ENCODE assay signal across 25 mouse cellular contexts in the genomic region with DNA sequence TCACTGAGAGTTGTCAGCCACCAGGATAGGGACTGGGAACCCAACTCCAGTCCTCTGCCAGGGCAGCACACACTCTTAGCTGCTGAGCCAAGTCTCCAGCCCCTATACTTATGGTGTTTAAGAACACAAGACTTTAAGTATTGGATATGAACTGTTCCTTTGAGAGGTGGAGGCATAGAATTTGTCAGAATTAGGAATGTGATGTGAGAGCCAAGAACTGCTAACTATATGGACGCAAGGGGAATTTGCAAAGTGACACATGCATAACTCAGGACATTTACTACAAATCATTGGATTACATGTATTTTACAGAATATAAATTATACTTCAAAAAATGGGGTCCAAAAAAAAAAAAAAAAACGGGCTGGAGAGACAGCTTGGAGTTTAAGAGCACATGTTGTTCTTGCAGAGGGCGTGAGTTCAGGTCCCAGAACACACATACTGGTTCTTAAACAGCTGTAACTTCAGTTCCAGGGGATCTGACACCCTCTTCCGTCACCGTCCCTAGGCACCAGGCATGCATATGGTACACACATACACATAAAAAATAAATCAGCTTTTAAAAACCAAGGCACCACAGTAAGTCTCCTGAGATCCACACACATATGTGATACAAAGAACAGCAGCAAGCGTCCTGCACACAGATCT. TPM values are rescaled to one million over a fixed set of nuclear protein-coding genes. Genes with fewer than 3 reads are reported as not detected.
A peak's percentile ranks its signal among the peaks of the same experiment; 100 is the strongest.
DNase-seq lines count a peak whose midpoint lies in the region; ATAC-seq and TF ChIP-seq lines count a peak whose summit lies in the region.
"Had no signal": no experiment of that assay in that cellular context is flagged by ENCODE, and none has a peak within 500 bp of the region (broad histone marks: within the 10 kb centered on the region; RNA-seq: fewer than 3 reads in every experiment).

No protein-coding gene starts in this region.

- 61% methylated on average over 6 of the region's 6 CpGs for WGBS in kidney, postnatal 0 days
- WGBS in lung, embryonic 16.5 days: 59% methylated on average over 6 of the region's 6 CpGs
- WGBS in embryonic facial prominence, embryonic 15.5 days: 56% methylated on average over 6 of the region's 6 CpGs

- H3K4me3 ChIP-seq in kidney, postnatal 0 days (replicated peaks; ENCODE audit: low read depth, low read length): no peak overlapping the region
- no peak overlapping the region for H3K4me3 ChIP-seq in lung, embryonic 16.5 days (ENCODE audit: low read length)
- no peak overlapping the region for H3K4me3 ChIP-seq in embryonic facial prominence, embryonic 15.5 days (replicated peaks)
- H3K4me3 ChIP-seq: heart, embryonic 10.5 days; heart, embryonic 15.5 days; liver, embryonic 12.5 days; midbrain, embryonic 10.5 days had no signal

- TF ChIP-seq CTCF in kidney, postnatal 0 days (IDR thresholded peaks at IDR 0.05; ENCODE audit: low read depth): no peak

- no peaks in the 10 kb centered on the region for H3K36me3 ChIP-seq in kidney, postnatal 0 days (ENCODE audit: insufficient read depth, low read length)
- H3K36me3 ChIP-seq in lung, embryonic 16.5 days (ENCODE audit: control insufficient read depth, insufficient read depth, low read length): no peaks in the 10 kb centered on the region
- H3K36me3 ChIP-seq in embryonic facial prominence, embryonic 15.5 days: no peaks in the 10 kb centered on the region
- H3K36me3 ChIP-seq: heart, embryonic 15.5 days had no signal

- ATAC-seq in kidney, postnatal 0 days (replicated peaks; ENCODE audit: low FRiP score, low read depth): no peak
- ATAC-seq in lung, embryonic 16.5 days (ENCODE audit: low read depth): peak; percentile 49
- ATAC-seq in embryonic facial prominence, embryonic 15.5 days (ENCODE audit: insufficient number of reproducible peaks, low FRiP score, low TSS enrichment, low read depth): peak; percentile 50; the same call in 1 of the 2 replicates
- ATAC-seq in frontal cortex, adult (ENCODE audit: low TSS enrichment): no peak
- no peak for ATAC-seq in megakaryocyte-erythroid progenitor cell, adult 5-6 weeks (replicated peaks; ENCODE audit: low FRiP score, low TSS enrichment, poor library complexity, severe bottlenecking)
- ATAC-seq: liver, embryonic 12.5 days; liver, postnatal 0 days; midbrain, embryonic 16.5 days had no signal

- H3K4me2 ChIP-seq in kidney, postnatal 0 days (ENCODE audit: low read length): no peak overlapping the region
- H3K4me2 ChIP-seq in lung, embryonic 16.5 days (ENCODE audit: low read depth, low read length): no peak overlapping the region
- no peak overlapping the region for H3K4me2 ChIP-seq in embryonic facial prominence, embryonic 15.5 days (replicated peaks)
- H3K4me2 ChIP-seq: heart, embryonic 15.5 days; liver, embryonic 12.5 days had no signal

- no peak overlapping the region for H3K9ac ChIP-seq in kidney, postnatal 0 days (ENCODE audit: low read depth, low read length)
- H3K9ac ChIP-seq in lung, embryonic 16.5 days (ENCODE audit: low read length): no peak overlapping the region
- H3K9ac ChIP-seq in embryonic facial prominence, embryonic 15.5 days: no peak overlapping the region
- H3K9ac ChIP-seq: heart, embryonic 15.5 days; liver, embryonic 12.5 days; liver, postnatal 0 days had no signal

- H3K4me1 ChIP-seq in kidney, postnatal 0 days (replicated peaks; ENCODE audit: insufficient read depth, low read length): 0 out of 2 replicates have a peak, but pooled peaks cover 5% of the 10 kb centered on the region
- peaks cover 19% of the 10 kb centered on the region; the same call in 1 of the 2 replicates for H3K4me1 ChIP-seq in lung, embryonic 16.5 days (replicated peaks; ENCODE audit: control insufficient read depth, insufficient read depth, low read length)
- H3K4me1 ChIP-seq in embryonic facial prominence, embryonic 15.5 days: peaks cover 5% of the 10 kb centered on the region; the same call in 1 of the 2 replicates

- no peaks in the 10 kb centered on the region for H3K27me3 ChIP-seq in kidney, postnatal 0 days (ENCODE audit: insufficient read depth, low read length)
- no peaks in the 10 kb centered on the region for H3K27me3 ChIP-seq in lung, embryonic 16.5 days (ENCODE audit: control insufficient read depth, insufficient read depth, low read depth, low read length)
- no peaks in the 10 kb centered on the region for H3K27me3 ChIP-seq in embryonic facial prominence, embryonic 15.5 days
- H3K27me3 ChIP-seq: CH12.LX; heart, embryonic 15.5 days; liver, embryonic 12.5 days had no signal

- DNase-seq in kidney, postnatal 0 days (ENCODE audit: low spot score): peak; percentile 76
- no peak for DNase-seq in kidney, postnatal 4 days
- DNase-seq in lung, postnatal 10 days: no peak
- DNase-seq: adrenal gland, adult 8-10 months; B cell, adult 2 months; cerebellum, adult 2 months; cerebellum, postnatal 14 days; gastrocnemius, postnatal 25 days; kidney, adult 9 months; left cerebral cortex, postnatal 4 days; liver, postnatal 0 days; right cerebral cortex, adult 18-20 months; spleen, adult 18-20 months; thymus, adult 2 months; thymus, postnatal 36 days had no signal

- no peak overlapping the region for H3K27ac ChIP-seq in kidney, postnatal 0 days
- no peak overlapping the region for H3K27ac ChIP-seq in lung, embryonic 16.5 days (ENCODE audit: low read length)
- H3K27ac ChIP-seq in embryonic facial prominence, embryonic 15.5 days (replicated peaks): no peak overlapping the region
- H3K27ac ChIP-seq: heart, embryonic 10.5 days; heart, embryonic 15.5 days; liver, embryonic 12.5 days; midbrain, embryonic 10.5 days had no signal

- H3K9me3 ChIP-seq in kidney, postnatal 0 days (replicated peaks; ENCODE audit: low read length): no peaks in the 10 kb centered on the region
- no peaks in the 10 kb centered on the region for H3K9me3 ChIP-seq in lung, embryonic 16.5 days (ENCODE audit: control insufficient read depth, low read length)
- no peaks in the 10 kb centered on the region for H3K9me3 ChIP-seq in embryonic facial prominence, embryonic 15.5 days (replicated peaks)
- H3K9me3 ChIP-seq: heart, embryonic 10.5 days; heart, embryonic 15.5 days; liver, embryonic 12.5 days; midbrain, embryonic 10.5 days had no signal

RNA-seq across cellular contexts. Expression of gene Klhl2, which starts 14.2 kb away (rescaled TPM):
- 18.2 and 20.9 TPM in 2 replicates for polyA plus RNA-seq in kidney, postnatal 0 days (2015; fragmentation: Nextera tagmentation; extraction: Ambion mirVana)
- 3.9 and 4.2 TPM in 2 replicates for polyA plus RNA-seq in lung, embryonic 16.5 days (2015; fragmentation: Nextera tagmentation; extraction: Ambion mirVana)
- polyA plus RNA-seq in embryonic facial prominence, embryonic 15.5 days (2015; fragmentation: Nextera tagmentation; extraction: Ambion mirVana): 11.1 and 11.4 TPM in 2 replicates
- 5.5 and 6.1 TPM in 2 replicates for total RNA-seq in megakaryocyte-erythroid progenitor cell, adult 5-6 weeks (2014; fragmentation: Nextera tagmentation)
- 5.3 and 12.6 TPM in 2 replicates for total RNA-seq in megakaryocyte-erythroid progenitor cell, adult 5-6 weeks (2017)

Comparison
In these comparisons a context has a peak if more than half of its experiments do, and no peak if none do; other contexts are left out.
1. ATAC-seq: peak in lung, embryonic 16.5 days (single experiment) and embryonic facial prominence, embryonic 15.5 days (single experiment); none in kidney, postnatal 0 days (single experiment), frontal cortex, adult (single experiment) and megakaryocyte-erythroid progenitor cell, adult 5-6 weeks (single experiment).